Mouse (Mus musculus) bone marrow, adult 2 months (tissue): Measurements from ENCODE around the gene Nav2. TPM values are rescaled to one million over a fixed set of nuclear protein-coding genes. Genes with fewer than 3 reads are reported as not detected.

Experiments
- H3K27ac ChIP-seq: fragments of 200-500 bp; 2 replicates; pipeline ENCODE4 v1.5.1; 2012; ENCODE audit warnings: low read depth, mild to moderate bottlenecking, control low read depth, inconsistent platforms, low read length; ENCODE audit not compliant: control insufficient read depth, poor library complexity, insufficient read depth
- H3K4me1 ChIP-seq: fragments of 200-500 bp; 2 replicates; pipeline ENCODE4 v1.6.1; 2011; ENCODE audit warnings: low read length; ENCODE audit not compliant: control insufficient read depth, insufficient read depth
- H3K4me3 ChIP-seq: fragments of 200-500 bp; replicated peaks from 2 replicates; pipeline ENCODE3; 2011; ENCODE audit warnings: mild to moderate bottlenecking, low read depth, low read length, control low read depth; ENCODE audit not compliant: control insufficient read depth
- CTCF ChIP-seq: fragments of 200-500 bp; IDR thresholded peaks from 2 replicates; pipeline ENCODE4 v1.5.1; 2011; ENCODE audit warnings: low read length, control low read depth; ENCODE audit not compliant: control insufficient read depth, insufficient read depth
- POLR2A ChIP-seq: fragments of 200-500 bp; IDR thresholded peaks from 2 replicates; pipeline ENCODE4 v1.6.1; 2011; ENCODE audit warnings: low read depth, mild to moderate bottlenecking, control low read depth, low read length, borderline replicate concordance; ENCODE audit not compliant: control insufficient read depth
- WGBS: fragments of 180-500 bp; shearing (Covaris S2); methylation state at CpG from one replicate; pipeline ENCODE4 v1.1.7; 2018; 5-methylcytosine and 5-hydroxymethylcytosine counted together
- polyA plus RNA-seq: library from polyadenylated mRNA; stranded (reverse); fragments of >200 nt; gene quantifications from 2 replicates; pipeline ENCODE4 v1.2.4, GENCODE M21; 2011; ENCODE audit warnings: low replicate concordance; ENCODE audit not compliant: missing spikeins, insufficient read depth, insufficient read length

The Nav2 gene
- polyA plus RNA-seq, 1 experiment: 8.5 TPM

DNA sequence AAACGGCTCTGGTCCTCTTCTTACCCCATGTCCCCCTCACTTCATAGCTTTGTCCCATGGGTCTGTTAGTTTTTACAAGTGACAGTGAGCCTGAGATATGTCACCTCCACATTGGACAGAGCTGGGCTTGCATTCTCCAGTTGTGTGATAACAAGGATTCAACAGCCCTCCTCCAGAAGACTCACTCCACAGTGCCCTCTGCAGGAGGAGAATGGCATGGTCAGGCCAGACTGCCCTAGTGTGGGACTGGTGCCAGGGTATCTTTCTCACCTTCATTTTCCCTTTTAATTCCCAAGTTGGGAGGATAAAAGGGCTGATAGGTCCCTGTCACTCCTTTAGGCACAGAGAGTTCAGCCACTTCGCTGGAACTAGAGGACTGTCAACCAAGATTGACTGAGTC lies 530.6 kb downstream of the Nav2 start:
- no peak overlapping the region for H3K4me3 ChIP-seq
- no peak overlapping the region for H3K27ac ChIP-seq
- peak; percentile 67 for TF ChIP-seq CTCF
- no peak for TF ChIP-seq POLR2A
- 72% methylated on average over 2 of the region's 2 CpGs for WGBS
- H3K4me1 ChIP-seq: no peaks in the 10 kb centered on the region; the same call in 1 of the 2 replicates

DNA sequence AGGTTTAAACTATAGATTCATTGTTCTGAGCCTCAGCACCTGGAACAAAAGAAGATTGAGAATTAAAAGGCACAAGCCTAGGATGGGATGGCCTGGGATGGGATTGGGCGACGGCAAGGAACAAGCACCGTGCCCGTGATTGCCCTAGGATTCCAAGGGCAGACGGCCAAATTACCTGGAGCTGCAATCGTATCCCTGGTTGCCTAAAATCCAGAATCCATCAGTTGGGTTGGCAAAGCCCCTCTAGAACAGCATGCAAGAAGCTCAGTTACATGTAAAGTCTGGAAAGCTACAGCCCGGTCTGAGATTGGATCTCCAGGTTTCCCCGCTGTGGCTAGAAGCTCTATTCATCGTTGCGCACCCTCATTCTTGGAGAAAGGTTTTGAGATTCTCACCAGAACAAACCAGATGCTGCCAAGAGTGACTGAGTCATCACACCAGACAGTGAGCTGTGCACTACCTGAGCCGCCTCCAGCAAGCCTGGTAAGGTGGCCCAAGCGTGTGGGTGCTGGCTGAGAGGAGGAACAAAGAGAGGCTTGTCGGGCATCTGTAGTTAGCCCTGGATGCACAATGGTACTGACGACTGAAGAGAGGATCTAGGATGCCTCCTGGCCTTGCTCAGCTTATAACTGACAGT lies 531.9 kb downstream of the Nav2 start:
- H3K4me1 ChIP-seq: no peaks in the 10 kb centered on the region; the same call in 1 of the 2 replicates
- H3K4me3 ChIP-seq: no peak overlapping the region
- TF ChIP-seq POLR2A (no peak), CTCF (no peak)
- no peak overlapping the region for H3K27ac ChIP-seq
- WGBS: 86% methylated on average over 14 of the region's 14 CpGs

DNA sequence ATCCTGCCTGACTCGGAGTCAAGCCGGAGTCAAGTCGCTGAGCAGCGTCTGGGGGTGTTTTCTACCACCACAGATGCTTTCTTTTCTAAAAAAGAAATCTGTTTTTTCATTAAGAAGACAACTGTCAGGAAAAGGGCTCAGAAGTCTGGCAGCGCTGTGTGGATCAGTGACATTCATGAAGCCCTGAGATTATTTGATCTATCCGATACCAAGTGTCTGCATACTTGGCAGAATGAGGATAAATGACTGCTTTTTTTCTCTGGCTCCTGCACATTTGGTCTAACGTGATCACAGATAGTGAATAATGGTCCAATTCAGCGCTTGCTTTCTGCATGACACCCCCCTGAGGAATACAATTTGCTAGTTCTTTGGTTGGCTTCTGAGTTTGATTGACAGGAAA lies 533.7 kb downstream of the Nav2 start:
- H3K4me3 ChIP-seq: no peak overlapping the region
- no peaks in the 10 kb centered on the region; the same call in 1 of the 2 replicates for H3K4me1 ChIP-seq
- TF ChIP-seq CTCF (no peak), POLR2A (no peak)
- H3K27ac ChIP-seq: no peak overlapping the region
- WGBS: 85% methylated on average over 8 of the region's 8 CpGs

DNA sequence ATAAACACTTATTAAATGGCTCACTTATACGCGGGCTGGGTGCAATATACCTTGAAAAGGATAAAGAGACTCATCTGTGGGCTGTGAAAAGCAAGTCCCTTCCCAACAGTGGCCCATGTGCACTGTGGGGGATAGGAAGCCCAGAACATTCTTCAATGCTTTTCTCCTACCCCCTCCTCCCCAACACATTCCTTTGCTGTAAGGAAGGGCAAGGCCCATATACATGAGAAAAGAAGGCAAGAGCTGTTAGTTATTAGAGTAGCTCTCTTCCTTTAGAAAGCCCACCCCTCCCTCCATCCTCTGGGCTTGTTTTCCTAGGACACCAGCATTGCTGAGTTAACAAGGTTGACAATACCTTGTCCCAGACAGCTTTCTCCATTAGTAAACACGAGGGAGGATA lies 540.1 kb downstream of the Nav2 start:
- TF ChIP-seq CTCF (no peak), POLR2A (no peak)
- no peak overlapping the region for H3K4me3 ChIP-seq
- 0 out of 2 replicates have a peak, but pooled peaks cover 1% of the 10 kb centered on the region for H3K4me1 ChIP-seq
- 79% methylated on average over 3 of the region's 3 CpGs for WGBS
- H3K27ac ChIP-seq: no peak overlapping the region

DNA sequence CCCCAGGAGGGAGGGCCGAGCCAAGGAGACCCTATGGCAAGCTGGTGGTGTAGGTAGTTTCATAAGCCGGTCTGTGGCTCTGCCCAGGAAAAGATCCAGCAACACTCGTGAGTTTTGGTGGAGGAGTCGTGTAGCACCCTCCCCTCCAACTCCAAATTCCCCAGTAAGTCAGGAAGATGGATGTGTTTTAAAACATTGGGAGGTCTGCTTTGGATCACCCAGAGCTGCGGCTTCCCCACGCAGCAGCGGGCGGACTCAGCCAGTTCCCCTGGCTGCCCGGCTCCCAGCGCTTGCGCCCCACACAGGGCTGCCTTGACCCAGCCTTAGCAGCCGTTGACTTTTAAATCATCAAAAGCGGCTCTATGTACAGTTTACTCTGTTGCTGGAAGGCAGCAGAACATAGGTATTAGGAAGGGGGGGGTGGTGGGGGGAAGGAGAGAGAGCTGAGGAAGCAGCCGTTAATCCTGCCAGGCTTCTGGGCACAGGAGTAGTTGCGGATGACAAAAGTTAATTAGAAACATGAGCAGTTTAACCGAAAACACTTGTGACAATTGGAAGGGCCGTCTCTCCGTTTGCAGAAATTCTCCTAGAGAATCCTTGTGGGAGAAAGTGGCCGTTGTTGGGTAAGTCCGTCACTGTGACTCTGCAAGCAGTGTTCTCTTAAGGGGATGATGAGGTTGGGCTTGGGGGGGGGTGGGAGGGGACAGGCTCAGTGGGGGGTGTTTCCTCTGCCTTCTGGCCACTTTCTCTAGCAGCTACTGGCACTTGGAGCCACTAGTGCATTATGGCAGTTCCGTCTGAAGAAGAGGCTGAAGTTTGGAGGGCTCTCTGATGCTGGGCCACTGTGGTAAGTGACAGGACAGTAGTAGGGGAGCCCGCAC lies 542.0 kb downstream of the Nav2 start:
- Histone ChIP-seq H3K4me3 (no peak overlapping the region), H3K27ac (peak overlapping the region; percentile 26; the same call in 1 of the 2 replicates), H3K4me1 (0 out of 2 replicates have a peak, but pooled peaks cover 1% of the 10 kb centered on the region)
- 5% methylated on average over 22 of the region's 22 CpGs for WGBS
- TF ChIP-seq POLR2A (no peak), CTCF (no peak)

DNA sequence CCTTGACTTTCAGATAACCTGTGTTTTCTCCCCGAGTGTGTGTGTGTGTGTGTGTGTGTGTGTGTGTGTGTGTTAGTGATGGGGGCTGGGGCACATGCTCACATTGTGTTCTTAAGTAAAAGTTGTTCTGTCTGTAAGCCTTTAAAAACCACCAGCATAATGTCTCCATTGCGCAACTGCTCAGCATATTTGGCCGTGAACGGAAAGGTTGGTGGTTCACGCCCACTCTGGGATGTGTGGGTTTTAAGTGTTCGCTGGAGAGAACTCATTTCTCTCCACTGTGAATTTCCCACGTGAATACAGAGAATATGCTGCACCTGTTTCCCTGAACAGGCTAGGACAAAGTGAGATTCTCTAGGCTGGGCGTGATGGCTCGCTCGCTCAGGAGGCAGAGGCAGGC lies 542.7 kb downstream of the Nav2 start:
- 27% methylated on average over 10 of the region's 10 CpGs for WGBS
- TF ChIP-seq CTCF (no peak), POLR2A (no peak)
- Histone ChIP-seq H3K27ac (no peak overlapping the region), H3K4me1 (0 out of 2 replicates have a peak, but pooled peaks cover 1% of the 10 kb centered on the region), H3K4me3 (no peak overlapping the region)

DNA sequence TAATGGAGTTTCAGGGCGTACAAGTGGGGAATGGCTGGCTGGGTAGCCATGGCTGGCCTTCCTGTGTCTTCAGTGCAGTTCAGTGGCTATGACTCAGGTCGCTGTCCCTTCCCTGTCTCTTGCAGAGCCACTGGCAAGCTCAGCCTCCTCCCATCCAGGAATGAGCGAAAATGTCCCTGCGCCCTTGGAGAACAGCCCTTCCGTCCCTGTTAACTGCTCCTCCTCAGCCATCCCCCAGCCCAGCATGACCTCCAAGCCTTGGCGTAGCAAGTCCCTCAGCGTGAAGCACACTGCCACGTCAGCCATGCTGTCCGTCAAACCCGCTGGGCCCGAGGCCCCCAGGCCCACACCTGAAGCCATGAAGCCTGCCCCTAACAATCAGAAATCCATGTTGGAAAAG lies 543.8 kb downstream of the Nav2 start:
- Histone ChIP-seq H3K27ac (no peak overlapping the region), H3K4me3 (no peak overlapping the region), H3K4me1 (0 out of 2 replicates have a peak, but pooled peaks cover 1% of the 10 kb centered on the region)
- TF ChIP-seq CTCF (no peak), POLR2A (no peak)
- WGBS: 84% methylated on average over 11 of the region's 11 CpGs

DNA sequence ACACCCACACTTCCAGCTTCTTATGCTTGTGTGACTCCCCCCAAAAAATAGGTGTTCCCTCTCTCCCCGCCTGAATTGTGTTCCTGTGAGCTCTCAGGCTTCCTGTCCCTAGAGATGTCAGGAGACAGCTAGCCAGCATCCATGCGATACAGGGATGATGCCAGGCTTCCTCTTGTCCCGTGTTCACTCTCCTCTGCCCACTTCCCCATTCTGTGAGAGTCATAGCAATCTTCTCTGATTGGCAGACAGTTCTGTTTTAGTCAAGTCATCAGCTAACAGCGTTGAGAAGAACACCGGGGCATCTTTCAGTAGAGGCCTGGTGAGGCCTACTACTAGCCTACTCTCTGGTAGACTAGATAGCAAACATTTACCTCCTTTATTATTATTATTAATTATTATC lies 546.1 kb downstream of the Nav2 start:
- WGBS: 10% methylated on average over 5 of the region's 5 CpGs
- no peak overlapping the region for H3K4me3 ChIP-seq
- H3K4me1 ChIP-seq: 0 out of 2 replicates have a peak, but pooled peaks cover 1% of the 10 kb centered on the region
- TF ChIP-seq CTCF (no peak), POLR2A (no peak)
- no peak overlapping the region for H3K27ac ChIP-seq
